Mouse (Mus musculus): ENCODE measurements at regions not wholly inside any gene's neighbourhood (a gene's known extent, or its start where the extent isn't known, plus 50 kb on each side); places are given as distances from the start of the nearest gene placed in this dataset.
A peak's percentile ranks its signal among the peaks of the same experiment; 100 is the strongest.

DNA sequence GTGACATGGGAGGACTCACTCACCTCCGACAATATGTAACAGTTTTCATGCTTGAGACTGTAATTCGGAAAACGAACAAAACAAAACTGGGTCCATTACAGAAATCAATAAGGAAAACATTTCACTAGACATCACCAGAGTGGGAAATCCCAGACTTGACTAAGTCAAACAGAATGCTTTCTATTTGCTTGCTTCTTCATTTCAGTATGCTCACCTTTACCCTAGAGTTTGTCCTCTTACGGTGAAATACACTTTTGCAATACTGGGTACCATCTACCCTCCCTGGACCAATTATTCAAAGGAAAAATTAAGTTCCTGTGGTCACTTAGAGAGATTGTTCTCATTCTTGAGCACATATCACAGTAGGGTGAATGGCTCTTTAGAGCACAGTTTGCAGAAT lies 613.4 kb upstream of the 4930412O13Rik start:
- no peak for DNase-seq (ENCODE audit: low spot score in 2 of 2)
- intact Hi-C loops (cut with DNase I): no loop called here

- DNase-seq (ENCODE audit: low spot score in 2 of 2): no peak
- intact Hi-C loops (cut with DNase I): no loop called here
These were observed 597.6 kb upstream of the 4930412O13Rik start for GRCm38 (mm10) chr2:9283441-9283840.

GRCm38 (mm10) chr2:9285800-9286199 lies 595.3 kb upstream of the 4930412O13Rik start:
- intact Hi-C loops (cut with DNase I): no loop called here
- no peak for DNase-seq (ENCODE audit: low spot score in 2 of 2)

- no peak for DNase-seq (ENCODE audit: low spot score in 2 of 2)
- intact Hi-C loops (cut with DNase I): no loop called here
These were observed 594.0 kb upstream of the 4930412O13Rik start for GRCm38 (mm10) chr2:9287077-9287476.

DNA sequence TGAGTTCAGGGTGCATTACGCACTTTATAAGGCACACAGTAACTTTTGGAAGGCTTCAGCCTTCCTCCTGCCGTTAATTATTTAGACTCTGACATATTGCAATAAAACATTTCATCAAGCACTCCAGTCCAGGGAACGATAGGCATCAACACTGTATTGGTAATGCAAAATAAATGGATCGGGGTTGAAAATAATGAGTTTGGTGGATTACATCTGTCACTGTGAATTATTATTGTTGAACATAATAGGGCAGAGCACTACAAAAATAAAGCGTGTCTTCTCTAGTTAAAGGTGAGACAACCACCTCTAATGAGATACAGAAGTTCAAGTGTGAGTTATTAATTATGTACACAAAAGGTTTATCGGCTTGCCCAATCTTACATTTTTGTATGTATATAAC lies 593.4 kb upstream of the 4930412O13Rik start:
- no peak for DNase-seq (ENCODE audit: low spot score in 2 of 2)
- intact Hi-C loops (cut with DNase I): no loop called here

DNA sequence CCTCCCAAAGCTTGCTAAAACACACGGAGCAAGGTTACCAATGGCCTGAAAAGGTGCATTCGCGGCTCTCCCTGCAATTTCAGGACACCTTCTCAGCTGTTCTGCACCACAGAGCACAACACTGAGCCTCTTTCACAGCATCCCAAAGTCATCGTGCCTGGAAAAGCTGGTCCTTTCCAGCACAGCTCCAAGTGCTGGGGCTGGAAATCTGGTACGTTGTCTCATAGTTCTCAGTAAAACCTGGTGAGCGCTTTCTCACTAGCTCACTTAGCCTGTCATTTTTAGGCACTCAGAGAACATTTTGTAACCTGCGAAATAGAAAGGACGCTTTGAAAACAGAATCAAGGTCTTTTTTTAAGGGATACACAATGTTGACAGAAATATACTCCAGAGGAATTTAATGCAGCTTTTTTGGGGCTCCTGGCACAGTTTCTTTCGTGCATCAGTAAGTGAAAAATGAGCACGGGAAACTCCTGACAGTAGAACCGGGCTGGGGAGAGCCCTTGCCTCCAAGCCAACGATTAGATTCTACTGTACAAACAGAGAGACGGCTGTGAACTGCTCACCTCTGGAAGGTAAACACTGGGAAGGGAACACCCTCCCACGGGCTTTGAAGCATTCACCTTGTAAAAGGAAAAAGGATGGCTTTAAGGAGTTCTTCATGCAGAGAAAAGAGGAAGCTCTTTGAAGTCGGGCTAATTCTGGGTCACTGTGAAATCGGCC lies 549.3 kb upstream of the 4930412O13Rik start:
- intact Hi-C loops (cut with DNase I): no loop called here
- peak; percentile 22 to 61 for DNase-seq (ENCODE audit: low spot score in 2 of 2)

GRCm38 (mm10) chr2:9348982-9349381 lies 532.1 kb upstream of the 4930412O13Rik start:
- intact Hi-C loops (cut with DNase I): no loop called here

DNA sequence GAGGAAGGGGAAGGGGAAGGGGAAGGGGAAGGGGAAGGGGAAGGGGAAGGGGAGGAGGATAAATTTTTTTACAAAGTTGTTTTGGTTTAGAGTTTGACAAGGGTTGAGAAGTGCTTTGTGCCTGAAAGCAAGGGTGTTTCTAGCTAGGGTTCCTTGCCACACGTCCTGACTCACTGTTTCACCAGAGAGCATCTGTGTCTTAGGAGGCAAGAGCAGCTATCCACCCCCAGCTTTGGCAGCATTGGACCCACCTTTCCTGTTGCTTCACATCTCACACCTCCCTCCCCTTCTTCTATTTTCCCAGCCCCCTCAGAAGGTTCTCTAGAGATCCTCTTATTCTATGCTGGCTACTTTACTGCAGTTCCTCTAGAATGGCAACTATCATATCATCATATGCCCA lies 531.1 kb upstream of the 4930412O13Rik start:
- peak in 1 of 2 experiments; percentile 21 for DNase-seq (ENCODE audit: low spot score in 2 of 2)

More at GRCm38 (mm10) chr2:9348982-9349381, 532.1 kb upstream of the 4930412O13Rik start:
- no peak for DNase-seq (ENCODE audit: low spot score in 2 of 2)

DNA sequence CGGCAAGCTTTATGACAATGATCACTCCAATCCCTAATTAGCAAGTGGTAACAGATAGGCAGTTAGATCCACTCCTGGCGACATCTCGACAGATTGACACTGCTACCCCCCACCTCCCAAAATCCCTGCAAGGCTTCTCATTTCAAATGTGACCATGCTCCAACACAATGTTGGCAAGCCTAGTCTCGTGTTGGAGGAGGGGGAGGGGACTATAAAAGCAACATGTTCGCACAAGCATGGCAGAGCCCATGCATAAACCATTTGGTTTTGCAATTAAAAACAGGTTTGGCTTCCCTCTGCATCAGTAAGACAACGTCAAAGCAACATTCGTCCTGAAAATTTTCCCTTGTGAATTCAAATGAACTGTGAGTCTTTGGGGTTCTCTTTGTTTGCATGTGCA lies 528.9 kb upstream of the 4930412O13Rik start:
- intact Hi-C loops (cut with DNase I): no loop called here

More for the DNA sequence above, 531.1 kb upstream of the 4930412O13Rik start:
- intact Hi-C loops (cut with DNase I): no loop called here

DNA sequence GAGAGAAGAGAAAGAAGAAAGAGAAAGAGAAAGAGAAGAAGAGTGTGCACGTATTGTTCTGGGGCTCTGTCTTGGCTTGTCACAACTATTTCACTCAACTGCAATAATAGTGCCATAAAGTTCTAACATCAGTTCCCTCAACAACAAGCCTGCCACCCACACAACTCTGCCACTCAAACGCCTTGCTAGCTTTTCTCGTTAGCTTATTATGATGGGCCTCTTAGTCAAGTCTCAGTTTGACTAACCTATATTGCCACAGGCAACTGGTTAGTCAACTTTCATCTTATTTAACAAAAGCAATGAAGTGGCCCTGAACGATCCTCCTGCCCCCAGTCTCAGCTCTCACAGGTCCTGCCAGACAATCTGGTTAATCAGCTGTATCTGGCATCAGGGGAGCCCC lies 521.0 kb upstream of the 4930412O13Rik start:
- intact Hi-C loops (cut with DNase I): no loop called here
- no peak for DNase-seq (ENCODE audit: low spot score in 2 of 2)

More for the DNA sequence above, 528.9 kb upstream of the 4930412O13Rik start:
- DNase-seq (ENCODE audit: low spot score in 2 of 2): no peak

- DNase-seq (ENCODE audit: low spot score in 2 of 2): no peak
- intact Hi-C loops (cut with DNase I): no loop called here
These were observed 513.1 kb upstream of the 4930412O13Rik start for GRCm38 (mm10) chr2:9367801-9368584.

GRCm38 (mm10) chr2:9369572-9369971 lies 511.5 kb upstream of the 4930412O13Rik start:
- no peak for DNase-seq (ENCODE audit: low spot score in 2 of 2)
- intact Hi-C loops (cut with DNase I): no loop called here

DNA sequence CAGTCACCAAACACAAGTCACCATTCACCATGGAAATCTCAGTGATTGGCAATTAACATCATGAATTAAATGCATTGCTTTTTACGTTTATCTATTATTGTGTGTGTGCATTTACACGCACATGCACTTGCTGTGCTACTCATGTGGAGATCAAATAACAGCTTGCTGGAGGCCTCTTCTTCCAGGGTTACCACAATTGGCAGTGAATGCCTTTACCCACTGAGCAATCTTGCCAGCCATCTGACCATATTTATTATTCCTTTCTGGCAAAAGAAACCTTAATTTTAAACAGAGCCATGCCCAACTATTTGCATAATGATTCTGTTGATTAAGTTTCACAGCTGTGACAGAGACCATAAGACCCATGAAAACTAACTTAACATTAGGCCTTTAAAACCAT lies 494.5 kb upstream of the 4930412O13Rik start:
- no peak for DNase-seq (ENCODE audit: low spot score in 2 of 2)
- intact Hi-C loops (cut with DNase I): no loop called here

DNA sequence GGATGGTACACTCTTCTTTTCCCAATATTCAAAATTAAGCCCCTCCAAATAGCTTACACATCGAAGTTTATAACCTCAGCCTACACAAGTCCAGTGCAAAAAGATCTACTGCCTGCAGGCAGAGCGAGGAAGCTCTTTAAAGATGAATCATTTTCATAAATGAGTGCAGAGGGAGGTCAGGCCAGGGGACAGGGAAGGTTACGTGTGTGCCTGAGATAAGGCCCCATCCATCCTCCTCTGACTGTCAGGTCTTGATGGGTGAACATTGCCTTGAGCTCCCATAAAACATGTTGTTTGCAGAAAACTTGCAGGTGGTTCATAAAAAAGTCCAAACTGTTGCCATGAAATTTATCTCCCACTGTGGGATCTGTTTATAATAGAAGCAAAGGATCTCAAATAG lies 493.0 kb upstream of the 4930412O13Rik start:
- intact Hi-C loops (cut with DNase I): no loop called here
- DNase-seq (ENCODE audit: low spot score in 2 of 2): no peak

DNA sequence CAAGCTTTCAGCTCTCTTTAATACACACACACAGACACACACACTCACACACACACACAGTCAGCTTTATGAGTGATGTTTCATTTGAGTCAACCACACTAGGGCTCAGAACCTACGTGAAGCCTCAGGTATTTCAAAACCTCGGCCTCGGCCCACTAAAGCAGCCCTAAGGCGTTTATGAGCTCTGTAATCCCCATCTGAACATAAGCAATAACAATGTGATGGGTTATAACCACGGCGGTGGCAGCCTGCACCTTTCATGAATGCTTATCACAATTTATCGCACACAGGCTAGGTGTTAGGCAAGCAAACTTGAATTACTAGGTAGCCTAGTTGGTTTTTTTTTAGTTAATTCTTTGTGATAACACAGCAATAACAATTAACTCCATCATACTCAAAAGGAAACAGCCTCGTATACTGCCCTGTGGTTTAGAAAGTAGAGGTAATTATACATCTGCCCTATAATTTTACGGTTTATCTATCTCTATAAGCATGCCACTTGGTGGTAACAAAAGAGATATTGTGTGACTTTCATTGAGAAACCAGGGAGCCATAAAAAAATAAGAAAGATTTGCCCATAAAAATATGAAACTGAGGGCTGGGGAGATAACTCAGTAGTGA lies 485.6 kb upstream of the 4930412O13Rik start:
- no peak for DNase-seq (ENCODE audit: low spot score in 2 of 2)
- intact Hi-C loops (cut with DNase I): no loop called here

DNA sequence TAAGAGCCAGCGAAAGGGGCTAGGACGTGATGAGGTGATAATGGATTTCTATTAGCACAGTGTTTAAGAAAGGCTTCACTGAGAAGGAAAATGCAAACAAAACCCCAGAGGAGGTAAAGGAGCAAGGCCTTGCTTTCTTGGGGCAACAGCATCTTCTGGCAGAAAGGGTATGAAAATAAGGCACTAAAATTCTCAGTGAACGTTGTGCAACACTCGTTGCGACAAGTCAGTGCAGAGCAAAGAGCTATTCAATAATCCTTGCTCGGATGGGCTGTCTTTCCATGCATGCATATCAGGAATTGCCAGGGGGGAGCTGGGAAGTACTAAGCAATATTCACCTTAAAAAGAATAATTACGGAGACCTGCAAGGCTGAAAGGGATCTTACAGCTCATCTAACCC lies 479.6 kb upstream of the 4930412O13Rik start:
- intact Hi-C loops (cut with DNase I): no loop called here
- DNase-seq (ENCODE audit: low spot score in 2 of 2): no peak

DNA sequence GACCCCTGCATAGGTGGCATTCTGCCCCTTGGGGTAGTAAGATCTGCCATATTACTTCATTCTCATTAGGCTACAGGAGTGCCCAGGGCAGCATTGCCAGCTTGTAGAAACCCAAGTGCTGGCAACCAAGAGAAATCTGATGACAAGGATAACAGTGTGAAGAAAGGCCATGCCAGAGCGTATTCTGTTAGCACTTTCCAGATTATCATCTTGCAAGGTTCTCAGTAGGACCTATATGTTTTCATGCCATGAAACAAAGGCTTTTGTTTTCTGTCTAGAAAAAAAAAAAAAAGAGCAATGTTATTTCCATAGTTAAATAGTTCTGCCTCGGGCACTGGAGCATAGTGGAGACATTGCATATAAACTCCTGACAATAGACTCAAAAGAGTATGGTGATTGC lies 478.8 kb upstream of the 4930412O13Rik start:
- DNase-seq (ENCODE audit: low spot score in 2 of 2): no peak
- intact Hi-C loops (cut with DNase I): no loop called here

GRCm38 (mm10) chr2:9409075-9409474 lies 472.0 kb upstream of the 4930412O13Rik start:
- no peak for DNase-seq (ENCODE audit: low spot score in 2 of 2)
- intact Hi-C loops (cut with DNase I): no loop called here

DNA sequence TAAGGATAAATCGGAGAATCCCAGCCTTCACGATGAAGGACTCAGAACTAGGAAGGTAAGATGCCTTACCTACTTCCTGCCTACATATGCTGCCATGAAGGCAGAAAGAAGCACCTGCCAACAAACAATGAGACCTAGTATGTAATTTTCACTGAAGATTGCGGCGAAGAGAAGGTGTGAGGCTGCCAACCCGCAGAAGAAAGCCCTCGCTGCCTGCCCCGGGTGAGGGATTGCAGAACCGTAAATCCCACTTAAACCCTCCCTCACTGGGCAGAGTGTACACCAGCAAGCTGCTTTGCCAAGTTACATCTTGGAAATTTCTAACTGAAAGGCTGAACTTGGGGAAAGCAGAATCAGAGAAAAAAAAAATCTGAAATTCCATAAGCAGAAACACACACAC lies 458.4 kb upstream of the 4930412O13Rik start:
- DNase-seq (ENCODE audit: low spot score in 2 of 2): no peak
- intact Hi-C loops (cut with DNase I): no loop called here

DNA sequence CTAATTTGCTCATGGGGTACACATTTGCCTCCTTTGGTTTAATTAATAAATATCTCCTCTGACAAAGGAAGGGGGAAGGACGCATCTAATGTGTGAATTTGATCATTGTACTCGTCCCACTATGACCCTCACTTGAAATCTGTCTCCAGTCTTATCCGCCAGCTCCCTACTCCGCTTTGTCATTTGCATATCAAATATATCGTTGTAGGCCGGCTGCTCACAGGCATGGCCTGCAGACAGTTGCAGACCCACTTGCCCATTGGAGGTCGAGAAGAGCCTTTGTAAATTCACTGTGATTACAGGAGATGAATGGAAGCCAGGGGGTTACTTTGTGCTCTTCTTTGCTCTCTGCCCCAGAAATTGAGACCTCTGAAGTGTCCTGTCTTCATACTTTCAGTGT lies 457.5 kb upstream of the 4930412O13Rik start:
- intact Hi-C loops (cut with DNase I): no loop called here
- no peak for DNase-seq (ENCODE audit: low spot score in 2 of 2)
